Mouse (Mus musculus) brain, embryonic 14.5 days (tissue): ENCODE results near the gene Prrt2.

ENCODE experiments used
- CTCF ChIP-seq: fragments of 200-500 bp; IDR thresholded peaks from 2 replicates; pipeline ENCODE4 v1.5.1; 2012; ENCODE audit warnings: inconsistent platforms, mild to moderate bottlenecking, moderate library complexity, borderline replicate concordance; ENCODE audit not compliant: insufficient read depth, insufficient read length; ENCODE audit errors: extremely low read depth
- POLR2A ChIP-seq: fragments of 200-500 bp; IDR thresholded peaks from 2 replicates; pipeline ENCODE4 v1.6.1; 2012; ENCODE audit warnings: mild to moderate bottlenecking, inconsistent platforms, borderline replicate concordance; ENCODE audit not compliant: poor library complexity, insufficient read depth, insufficient read length, severe bottlenecking; ENCODE audit errors: extremely low read depth

- TF ChIP-seq CTCF (no peak), POLR2A (no peak)
Measured at GRCm38 (mm10) chr7:127003620-127004019, 17.4 kb downstream of the Prrt2 start.
